Comparison of ENCODE assay signal across 8 mouse cellular contexts in the genomic region with DNA sequence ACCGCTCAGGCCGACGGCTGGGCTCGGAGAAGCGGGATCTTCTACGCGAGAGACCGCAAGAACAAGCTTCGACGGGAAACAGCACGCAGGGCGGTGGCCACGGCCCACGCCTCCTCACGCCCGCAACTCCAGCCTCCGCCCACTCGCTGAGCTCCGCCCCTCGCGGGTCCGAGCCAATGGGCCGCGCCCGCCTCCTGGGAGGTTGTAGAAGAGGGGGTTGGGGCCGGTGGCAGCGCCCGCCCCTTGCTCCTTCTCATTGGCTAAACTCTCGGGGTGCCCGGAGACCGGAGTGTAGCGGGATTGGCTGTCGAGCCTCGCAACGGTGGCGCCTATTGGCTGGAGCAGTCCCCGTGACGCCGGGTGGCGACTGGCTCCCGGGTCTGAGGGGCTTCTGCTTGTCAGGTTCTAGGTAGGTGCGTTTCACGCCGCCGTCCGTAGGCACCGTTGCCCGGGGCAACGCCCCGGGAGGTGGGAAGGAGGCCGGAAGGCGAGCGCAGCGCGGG. TPM values are rescaled to one million over a fixed set of nuclear protein-coding genes. Genes with fewer than 3 reads are reported as not detected.
DNase-seq lines count a peak whose midpoint lies in the region; ATAC-seq and TF ChIP-seq lines count a peak whose summit lies in the region.

A930002H24Rik (minus strand) TSS at position 145 of the 503 bp plus-strand sequence.

- H3K4me3 ChIP-seq in ES-Bruce4 (ENCODE audit: low read depth, low read length), result peak within 1 kb of the TSS; percentile 91
- peak within 1 kb of the TSS; percentile 90 for H3K4me3 ChIP-seq in forebrain, embryonic 14.5 days (ENCODE audit: low read depth, low read length)
- H3K4me3 ChIP-seq in lung, adult 2 months (replicated peaks; ENCODE audit: extremely low read depth, low read depth, low read length), result peak within 1 kb of the TSS; percentile 91

- no peak within 1 kb of the TSS for H3K27ac ChIP-seq in ES-Bruce4 (ENCODE audit: insufficient read depth, low read length)
- peak within 1 kb of the TSS; percentile 76 for H3K27ac ChIP-seq in forebrain, embryonic 14.5 days (ENCODE audit: low read depth, low read length)

- H3K36me3 ChIP-seq in ES-Bruce4 (ENCODE audit: control insufficient read depth, insufficient read depth, low read length, poor library complexity, severe bottlenecking), result no peaks in the 10 kb centered on the region
- no peaks in the 10 kb centered on the region for H3K36me3 ChIP-seq in forebrain, embryonic 14.5 days (ENCODE audit: control insufficient read depth, insufficient read depth, low read length)

- TF ChIP-seq CTCF in ES-Bruce4 (IDR thresholded peaks at IDR 0.05; ENCODE audit: low read depth, low read length), result no peak
- TF ChIP-seq CTCF in lung, adult 2 months (IDR thresholded peaks at IDR 0.05; ENCODE audit: insufficient read depth, low read length), result no peak

- no peaks in the 10 kb centered on the region for H3K9me3 ChIP-seq in ES-Bruce4 (replicated peaks; ENCODE audit: control insufficient read depth, insufficient read depth, low read length, poor library complexity, severe bottlenecking)
- H3K9me3 ChIP-seq in forebrain, embryonic 14.5 days (replicated peaks; ENCODE audit: control insufficient read depth, low read length), result no peaks in the 10 kb centered on the region

- intact Hi-C loops in heart, postnatal 25 days (cut with DNase I), result loop anchor here (10.0 kb wide), 1 partner anchor 741 kb away; the partner anchor contains the start of gene Man2a1

- no peak for TF ChIP-seq EP300 in ES-Bruce4 (IDR thresholded peaks at IDR 0.05; ENCODE audit: insufficient read depth, low read depth, low read length)

- no peaks in the 10 kb centered on the region; the same call in 1 of the 2 replicates for H3K27me3 ChIP-seq in ES-Bruce4 (ENCODE audit: control insufficient read depth, insufficient read depth, low read length, poor library complexity, severe bottlenecking)
- H3K27me3 ChIP-seq in forebrain, embryonic 14.5 days (replicated peaks; ENCODE audit: control insufficient read depth, insufficient read depth, low read length), result no peaks in the 10 kb centered on the region

- TF ChIP-seq POLR2A in ES-Bruce4 (IDR thresholded peaks at IDR 0.05; ENCODE audit: insufficient read depth, low read length), result peak; percentile 48
- peak; percentile 84 for TF ChIP-seq POLR2A in lung, adult 2 months (IDR thresholded peaks at IDR 0.05; ENCODE audit: borderline replicate concordance, extremely low read depth, low read depth, low read length)

- no peaks in the 10 kb centered on the region for H3K4me1 ChIP-seq in ES-Bruce4 (ENCODE audit: control insufficient read depth, insufficient read depth, low read length)
- H3K4me1 ChIP-seq in forebrain, embryonic 14.5 days (ENCODE audit: control insufficient read depth, insufficient read depth, low read length), result peaks cover 9% of the 10 kb centered on the region
- H3K4me1 ChIP-seq in lung, adult 2 months (ENCODE audit: control insufficient read depth, insufficient read depth, low read length), result peaks cover 3% of the 10 kb centered on the region; the same call in 1 of the 2 replicates

- H3K9ac ChIP-seq in ES-Bruce4 (ENCODE audit: low read depth, poor library complexity, severe bottlenecking), result peak within 1 kb of the TSS; percentile 95
- peak within 1 kb of the TSS; percentile 91 for H3K9ac ChIP-seq in forebrain, embryonic 14.5 days (ENCODE audit: low read length)

- H3K4me2 ChIP-seq in forebrain, embryonic 14.5 days (ENCODE audit: low read length), result peak within 1 kb of the TSS; percentile 80

- peak; percentile 99 for ATAC-seq in cerebellum, adult (ENCODE audit: insufficient number of reproducible peaks, low FRiP score, low TSS enrichment)
- peak; percentile 99 for ATAC-seq in forebrain, embryonic 14.5 days
- ATAC-seq in neutrophil, adult 5-6 weeks (ENCODE audit: extremely low read depth, insufficient number of reproducible peaks, low FRiP score, poor library complexity, severe bottlenecking), result peak; percentile 97

- peak; percentile 99 for DNase-seq in forebrain, embryonic 14.5 days (ENCODE audit: low spot score)
- peak; percentile 99 for DNase-seq in heart, postnatal 25 days (ENCODE audit: low spot score)
- DNase-seq in layer of hippocampus, adult 18-20 months (ENCODE audit: low spot score in 2 of 2), result peak; percentile 99
- DNase-seq in lung, adult 2 months, result peak; percentile 99
- DNase-seq in thymus, adult 18-20 months, result peak; percentile 85

- under 1% methylated on average over 48 of the region's 55 CpGs for WGBS in forebrain, embryonic 14.5 days
- under 1% methylated on average over 55 of the region's 55 CpGs for WGBS in lung, adult 2 months

RNA-seq across cellular contexts. Expression of gene A930002H24Rik, which starts in this region (rescaled TPM):
- polyA plus RNA-seq in ES-Bruce4 (2011; ENCODE audit: insufficient read depth, insufficient read length, low read depth, missing spikeins), result not detected in 2 replicates
- 1.3 and 3.7 TPM in 2 replicates for polyA plus RNA-seq in forebrain, embryonic 14.5 days (2014; fragmentation: Nextera tagmentation; extraction: Ambion mirVana)
- not detected for total RNA-seq in heart, postnatal 25 days (2021)
- total RNA-seq in layer of hippocampus, adult 18-20 months (2021), result not detected
- polyA plus RNA-seq in lung, adult 2 months (2012; rRNA removed), result 2.0 and 2.5 TPM in 2 replicates
- total RNA-seq in neutrophil, adult 5-6 weeks (2017), result not detected in 2 replicates

Comparison
In these comparisons a context has a peak if more than half of its experiments do, and no peak if none do; other contexts are left out.
1. Peak in DNase-seq in heart, postnatal 25 days; RNA of the gene not detected or under 1 TPM.
2. Peak in DNase-seq in layer of hippocampus, adult 18-20 months; RNA of the gene not detected or under 1 TPM.
3. Peak in ATAC-seq in neutrophil, adult 5-6 weeks; RNA of the gene not detected or under 1 TPM.